13 mouse cellular contexts compared by ENCODE assay signal in the genomic region with DNA sequence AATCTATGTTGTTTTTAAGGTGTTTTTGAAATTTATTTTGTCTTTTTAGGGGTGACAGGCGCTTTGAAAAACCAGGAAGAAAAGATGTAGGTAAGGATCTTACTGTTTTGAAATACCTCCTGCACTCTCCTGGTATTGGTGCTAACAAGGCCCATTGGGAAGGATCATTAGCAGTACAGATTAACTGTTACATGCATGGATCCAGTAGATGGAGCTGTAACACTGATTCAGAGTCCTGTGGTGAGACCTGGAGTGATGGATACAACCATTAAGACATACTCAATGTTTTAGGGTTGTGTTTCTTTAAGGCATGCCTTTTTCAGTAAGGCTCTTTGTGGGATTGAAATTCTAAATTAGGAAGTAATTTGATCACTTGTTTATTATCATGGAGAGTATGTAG. TPM values are rescaled to one million over a fixed set of nuclear protein-coding genes. Genes with fewer than 3 reads are reported as not detected.
DNase-seq lines count a peak whose midpoint lies in the region; ATAC-seq and TF ChIP-seq lines count a peak whose summit lies in the region.
"Had no signal": no experiment of that assay in that cellular context is flagged by ENCODE, and none has a peak within 500 bp of the region (broad histone marks: within the 10 kb centered on the region; RNA-seq: fewer than 3 reads in every experiment).

No protein-coding gene starts in this region.

- in situ Hi-C loops in CH12.LX (cut with MboI; ENCODE audit: low pct_ligation_motif_present, low pct_unique_long_range_greater_than_20kb, low sequenced_read_pairs), result no loop called here

- H3K4me1 ChIP-seq in kidney, postnatal 0 days (replicated peaks; ENCODE audit: insufficient read depth, low read length), result 0 out of 2 replicates have a peak, but pooled peaks cover 5% of the 10 kb centered on the region
- H3K4me1 ChIP-seq in CH12.LX (ENCODE audit: control insufficient read depth in 1 of 2, insufficient read depth in 2 of 2), result peaks cover 0 to 17% of the 10 kb centered on the region in 2 experiments; a peak in 2 of 4 replicates
- H3K4me1 ChIP-seq: forebrain, embryonic 15.5 days; heart, embryonic 12.5 days; megakaryocyte, embryonic 14.5 days; neural tube, embryonic 15.5 days had no signal

- H3K27ac ChIP-seq in kidney, postnatal 0 days, result no peak overlapping the region
- no peak overlapping the region for H3K27ac ChIP-seq in CH12.LX (ENCODE audit: insufficient read depth, low read depth)
- H3K27ac ChIP-seq: forebrain, embryonic 15.5 days; neural tube, embryonic 15.5 days had no signal

- H3K36me3 ChIP-seq in kidney, postnatal 0 days (ENCODE audit: insufficient read depth, low read length), result peaks cover 13% of the 10 kb centered on the region; the same call in 1 of the 2 replicates
- H3K36me3 ChIP-seq in CH12.LX (replicated peaks in 1 of 2; ENCODE audit: control insufficient read depth in 1 of 2, insufficient read depth in 1 of 2, low read length in 1 of 2), result peaks cover 22 to 88% of the 10 kb centered on the region in 2 experiments

- no peak overlapping the region for H3K4me2 ChIP-seq in kidney, postnatal 0 days (ENCODE audit: low read length)
- H3K4me2 ChIP-seq in CH12.LX (ENCODE audit: insufficient read depth, low read depth, poor library complexity, severe bottlenecking), result no peak overlapping the region
- H3K4me2 ChIP-seq: forebrain, embryonic 15.5 days; heart, embryonic 12.5 days; neural tube, embryonic 15.5 days had no signal

- H3K9me3 ChIP-seq in kidney, postnatal 0 days (replicated peaks; ENCODE audit: low read length), result no peaks in the 10 kb centered on the region
- H3K9me3 ChIP-seq in CH12.LX (replicated peaks; ENCODE audit: low read length), result no peaks in the 10 kb centered on the region
- H3K9me3 ChIP-seq: forebrain, embryonic 15.5 days; heart, embryonic 12.5 days; megakaryocyte, embryonic 14.5 days; neural tube, embryonic 15.5 days had no signal

- peak; percentile 34 for DNase-seq in kidney, postnatal 0 days (ENCODE audit: low spot score)
- no peak for DNase-seq in kidney, postnatal 4 days
- DNase-seq in CH12.LX (ENCODE audit: extremely low read depth), result peak; percentile 16
- DNase-seq in MN1 (ENCODE audit: low spot score), result peak; percentile 13
- peak; percentile 45 for DNase-seq in lung, postnatal 25 days (ENCODE audit: low spot score)
- DNase-seq in cerebellum, adult 8-10 months, result no peak
- no peak for DNase-seq in right cerebral cortex, postnatal 4 days
- DNase-seq: adrenal gland, adult 2 months; cerebellum, postnatal 25 days had no signal

- peaks cover 15% of the 10 kb centered on the region for H3K79me2 ChIP-seq in CH12.LX (replicated peaks; ENCODE audit: control insufficient read depth, extremely low read depth, insufficient read depth, poor library complexity, severe bottlenecking)

- dilution Hi-C loops in CH12.LX (cut with MboI; ENCODE audit: extremely low pct_ligation_motif_present, extremely low pct_unique_long_range_greater_than_20kb, low sequenced_read_pairs), result no loop called here

- peak; percentile 56 for TF ChIP-seq CTCF in kidney, postnatal 0 days (IDR thresholded peaks at IDR 0.05; ENCODE audit: low read depth)
- TF ChIP-seq CTCF in CH12.LX (conservative IDR thresholded peaks at IDR 0.05 in 1 of 2, IDR thresholded peaks at IDR 0.05 in 1 of 2; ENCODE audit: low read depth in 2 of 2, low read length in 2 of 2), result peak; percentile 25 to 59; a peak in 3 of 4 replicates

- no peak for TF ChIP-seq EP300 in CH12.LX (IDR thresholded peaks at IDR 0.05; ENCODE audit: low read length)

- 97% methylated on average over 1 of the region's 1 CpGs for WGBS in kidney, postnatal 0 days

- H3K9ac ChIP-seq in kidney, postnatal 0 days (ENCODE audit: low read depth, low read length), result no peak overlapping the region
- H3K9ac ChIP-seq in CH12.LX (ENCODE audit: insufficient read depth, low read depth), result no peak overlapping the region
- H3K9ac ChIP-seq: forebrain, embryonic 15.5 days; heart, embryonic 12.5 days; neural tube, embryonic 15.5 days had no signal

- H3K4me3 ChIP-seq in kidney, postnatal 0 days (replicated peaks; ENCODE audit: low read depth, low read length), result no peak overlapping the region
- no peak overlapping the region for H3K4me3 ChIP-seq in CH12.LX (replicated peaks in 1 of 3; ENCODE audit: low read depth in 2 of 3, low read length in 2 of 3, poor library complexity in 1 of 3)
- H3K4me3 ChIP-seq: forebrain, embryonic 15.5 days; heart, embryonic 12.5 days; megakaryocyte, embryonic 14.5 days; neural tube, embryonic 15.5 days had no signal

- H3K27me3 ChIP-seq in kidney, postnatal 0 days (ENCODE audit: insufficient read depth, low read length), result no peaks in the 10 kb centered on the region
- H3K27me3 ChIP-seq in CH12.LX (replicated peaks), result no peaks in the 10 kb centered on the region
- H3K27me3 ChIP-seq: forebrain, embryonic 15.5 days; heart, embryonic 12.5 days; megakaryocyte, embryonic 14.5 days; neural tube, embryonic 15.5 days had no signal

- TF ChIP-seq POLR2A in CH12.LX (IDR thresholded peaks at IDR 0.05; ENCODE audit: low read depth, low read length), result no peak

- TF ChIP-seq RAD21 in CH12.LX (IDR thresholded peaks at IDR 0.05; ENCODE audit: low read depth, low read length), result peak; percentile 35

- ATAC-seq in kidney, postnatal 0 days (replicated peaks; ENCODE audit: low FRiP score, low read depth), result no peak
- ATAC-seq: forebrain, embryonic 15.5 days had no signal

TF ChIP-seq in CH12.LX, 34 proteins besides CTCF, POLR2A, EP300 and RAD21:
- TF ChIP-seq BHLHE40 (IDR thresholded peaks at IDR 0.05; ENCODE audit: low read depth, low read length) (no peak), JUND (conservative IDR thresholded peaks at IDR 0.05; ENCODE audit: low read depth, low read length) (no peak), ETS1 (conservative IDR thresholded peaks at IDR 0.05; ENCODE audit: low read depth, low read length) (no peak)

RNA-seq across cellular contexts. Expression of a gene that starts 14.6 kb away (rescaled TPM):
- polyA plus RNA-seq in kidney, postnatal 0 days (2015; fragmentation: Nextera tagmentation; extraction: Ambion mirVana), result 1.6 and 2.2 TPM in 2 replicates
- total RNA-seq in CH12.LX (2012; rRNA removed), result 0.17 and 0.30 TPM in 2 replicates
- total RNA-seq in CH12.LX (2014; rRNA removed), result not detected in 2 replicates
- not detected in 2 replicates for polyA plus RNA-seq in CH12.LX (2012; ENCODE audit: insufficient read length, low read depth)
- total RNA-seq: adrenal gland, adult 2 months had no signal
- polyA plus RNA-seq: adrenal gland, adult 2 months had no signal

RNA-seq across cellular contexts. Expression of a gene that starts 53.1 kb away (rescaled TPM):
- 44.1 and 50.6 TPM in 2 replicates for polyA plus RNA-seq in kidney, postnatal 0 days (2015; fragmentation: Nextera tagmentation; extraction: Ambion mirVana)
- total RNA-seq in CH12.LX (2012; rRNA removed), result 74.7 and 93.5 TPM in 2 replicates
- total RNA-seq in CH12.LX (2014; rRNA removed), result 84.5 and 87.3 TPM in 2 replicates
- polyA plus RNA-seq in CH12.LX (2012; ENCODE audit: insufficient read length, low read depth), result 156 and 173 TPM in 2 replicates

Comparison
In these comparisons a context has a peak if more than half of its experiments do, and no peak if none do; other contexts are left out.
1. DNase-seq: peak in kidney, postnatal 0 days (single experiment), CH12.LX (single experiment), MN1 (single experiment) and lung, postnatal 25 days (single experiment); none in kidney, postnatal 4 days (0 of 2), cerebellum, adult 8-10 months (single experiment) and right cerebral cortex, postnatal 4 days (single experiment).